Mouse (Mus musculus) heart, postnatal 0 days (tissue): ENCODE data around the gene Ppp1r9a. TPM values are rescaled to one million over a fixed set of nuclear protein-coding genes. Genes with fewer than 3 reads are reported as not detected.

Source experiments
- ATAC-seq: fragments of 200-750 bp; cut with Nextera tagmentation; 2 replicates; pipeline ENCODE4 v1.8.0; 2017; ENCODE audit warnings: low read depth, moderate number of reproducible peaks, moderate library complexity; ENCODE audit not compliant: insufficient read depth
- DNase-seq: peaks from one replicate; pipeline ENCODE4 v3.0.0-alpha.2; 2016; ENCODE audit warnings: low spot score
- H3K27ac ChIP-seq: fragments of 300-500 bp; sonication (generic); 2 replicates; pipeline ENCODE4 v1.5.1; 2014; ENCODE audit warnings: low read depth, mild to moderate bottlenecking
- H3K27me3 ChIP-seq: fragments of 300-500 bp; sonication (generic); 2 replicates; pipeline ENCODE4 v1.6.1; 2014; ENCODE audit warnings: low read length, mixed read lengths; ENCODE audit not compliant: control insufficient read depth, insufficient read depth
- H3K36me3 ChIP-seq: fragments of 300-500 bp; sonication (generic); replicated peaks from 2 replicates; pipeline ENCODE4 v1.6.1; 2014; ENCODE audit warnings: low read length, mixed read lengths; ENCODE audit not compliant: control insufficient read depth, insufficient read depth
- H3K4me1 ChIP-seq: fragments of 300-500 bp; sonication (generic); 2 replicates; pipeline ENCODE4 v1.6.1; 2014; ENCODE audit warnings: antibody characterized with exemption; ENCODE audit not compliant: control insufficient read depth, insufficient read depth
- H3K4me2 ChIP-seq: fragments of 300-500 bp; sonication (generic); 2 replicates; pipeline ENCODE4 v1.6.1; 2014; ENCODE audit warnings: low read depth, mild to moderate bottlenecking, low read length, moderate library complexity
- H3K4me3 ChIP-seq: fragments of 300-500 bp; sonication (generic); 2 replicates; pipeline ENCODE4 v1.5.1; 2014; ENCODE audit warnings: low read depth, low read length
- H3K9ac ChIP-seq: fragments of 300-500 bp; sonication (generic); replicated peaks from 2 replicates; pipeline ENCODE4 v1.6.1; 2014; ENCODE audit warnings: low read depth, low read length, mixed read lengths
- H3K9me3 ChIP-seq: fragments of 300-500 bp; sonication (generic); replicated peaks from 2 replicates; pipeline ENCODE4 v1.6.1; 2016; ENCODE audit warnings: low read length; ENCODE audit not compliant: control insufficient read depth
- CTCF ChIP-seq: IDR thresholded peaks from 2 replicates; pipeline ENCODE4 v1.5.1; 2016; ENCODE audit warnings: antibody characterized with exemption, control low read depth, low read depth
- EP300 ChIP-seq: IDR thresholded peaks from 2 replicates; pipeline ENCODE4 v1.6.1; 2016; ENCODE audit warnings: antibody characterized with exemption, low read depth
- WGBS: fragments of 180-500 bp; shearing (Covaris S2); extraction: QIAGEN DNeasy Blood & Tissue Kit; methylation state at CpG from one replicate; pipeline ENCODE4 v1.1.7; 2014; 5-methylcytosine and 5-hydroxymethylcytosine counted together
- polyA plus RNA-seq: library from polyadenylated mRNA; unstranded; fragments of >200 nt; fragmentation: Nextera tagmentation; extraction: Ambion mirVana; gene quantifications from 2 replicates; pipeline ENCODE4 v1.2.1, GENCODE M21; 2015
- total RNA-seq: library from RNA; depleted of rRNA; stranded (reverse); fragments of >200 nt; gene quantifications from 2 replicates; pipeline ENCODE4 v1.2.3, GENCODE M21; 2014; ENCODE audit warnings: low replicate concordance

Gene Ppp1r9a
- total and polyA plus RNA-seq, 2 experiments from 2014 or later: 8.3 to 11.6 TPM

- no peaks in the 10 kb centered on the region for H3K9me3 ChIP-seq
- H3K4me1 ChIP-seq: no peaks in the 10 kb centered on the region
- 71% methylated on average over 5 of the region's 5 CpGs for WGBS
- no peak overlapping the region for H3K9ac ChIP-seq
- ATAC-seq: no peak
- H3K4me3 ChIP-seq: no peak overlapping the region
- TF ChIP-seq EP300 (no peak), CTCF (no peak)
- no peak overlapping the region for H3K27ac ChIP-seq
- no peak overlapping the region for H3K4me2 ChIP-seq
- no peaks in the 10 kb centered on the region for H3K36me3 ChIP-seq
- DNase-seq: peak; percentile 23
- no peaks in the 10 kb centered on the region for H3K27me3 ChIP-seq
Observed at GRCm38 (mm10) chr6:5180645-5181044, 277.9 kb downstream of the Ppp1r9a start.

- Histone ChIP-seq H3K36me3 (no peaks in the 10 kb centered on the region), H3K4me2 (no peak overlapping the region), H3K4me1 (no peaks in the 10 kb centered on the region), H3K27ac (no peak overlapping the region), H3K4me3 (no peak overlapping the region), H3K27me3 (no peaks in the 10 kb centered on the region), H3K9me3 (no peaks in the 10 kb centered on the region), H3K9ac (no peak overlapping the region)
- 69% methylated on average over 7 of the region's 7 CpGs for WGBS
- ATAC-seq: no peak
- DNase-seq: no peak
- TF ChIP-seq EP300: no peak
- TF ChIP-seq CTCF: no peak
Observed at GRCm38 (mm10) chr6:5186229-5186950, 283.7 kb downstream of the Ppp1r9a start.

- WGBS: 87% methylated on average over 6 of the region's 6 CpGs
- no peak for TF ChIP-seq CTCF
- TF ChIP-seq EP300: no peak
- Histone ChIP-seq H3K27me3 (no peaks in the 10 kb centered on the region), H3K27ac (no peak overlapping the region), H3K4me3 (no peak overlapping the region), H3K4me2 (no peak overlapping the region), H3K9ac (no peak overlapping the region), H3K36me3 (no peaks in the 10 kb centered on the region), H3K9me3 (no peaks in the 10 kb centered on the region), H3K4me1 (no peaks in the 10 kb centered on the region)
- ATAC-seq (no peak), DNase-seq (no peak)
Observed at GRCm38 (mm10) chr6:5187586-5187985, 284.9 kb downstream of the Ppp1r9a start.

- Histone ChIP-seq H3K27ac (no peak overlapping the region), H3K9ac (no peak overlapping the region), H3K4me2 (no peak overlapping the region), H3K4me1 (no peaks in the 10 kb centered on the region), H3K36me3 (no peaks in the 10 kb centered on the region), H3K4me3 (no peak overlapping the region), H3K9me3 (no peaks in the 10 kb centered on the region), H3K27me3 (no peaks in the 10 kb centered on the region)
- no peak for DNase-seq
- TF ChIP-seq CTCF (no peak), EP300 (no peak)
- WGBS: 71% methylated on average over 5 of the region's 5 CpGs
- ATAC-seq: no peak
Observed at GRCm38 (mm10) chr6:5188036-5188435, 285.3 kb downstream of the Ppp1r9a start.

GRCm38 (mm10) chr6:5188938-5189337, 286.2 kb downstream of the Ppp1r9a start:
- Histone ChIP-seq H3K27ac (no peak overlapping the region), H3K9me3 (no peaks in the 10 kb centered on the region), H3K4me2 (no peak overlapping the region), H3K27me3 (no peaks in the 10 kb centered on the region), H3K4me3 (no peak overlapping the region), H3K9ac (no peak overlapping the region), H3K36me3 (no peaks in the 10 kb centered on the region), H3K4me1 (no peaks in the 10 kb centered on the region)
- 73% methylated on average over 6 of the region's 6 CpGs for WGBS
- ATAC-seq (no peak), DNase-seq (no peak)
- TF ChIP-seq EP300: no peak
- no peak for TF ChIP-seq CTCF

DNA sequence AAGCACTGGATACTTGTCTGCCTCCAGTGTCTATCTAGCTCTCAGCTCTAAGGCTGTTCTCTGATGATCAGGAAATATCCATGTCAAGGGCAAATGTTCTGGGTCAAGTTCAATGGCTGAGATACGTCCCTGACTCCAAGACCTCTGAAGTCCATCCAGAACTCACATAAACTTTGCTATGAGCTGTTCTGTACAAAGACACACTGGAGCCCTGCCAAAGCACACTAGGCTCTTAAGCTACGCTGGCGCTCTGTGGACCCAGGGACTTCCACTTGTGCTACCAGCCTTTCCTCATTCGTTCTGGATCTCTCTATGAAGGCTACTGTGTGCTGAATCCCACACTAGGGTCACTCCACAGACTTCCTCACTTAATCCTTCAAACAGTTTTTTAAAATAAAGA, 286.8 kb downstream of the Ppp1r9a start:
- TF ChIP-seq CTCF (no peak), EP300 (no peak)
- DNase-seq: peak; percentile 46
- no peaks in the 10 kb centered on the region for H3K4me1 ChIP-seq
- H3K4me2 ChIP-seq: no peak overlapping the region
- no peaks in the 10 kb centered on the region for H3K27me3 ChIP-seq
- H3K9me3 ChIP-seq: no peaks in the 10 kb centered on the region
- 0 out of 2 replicates have a peak, but pooled peaks have one; percentile 30 for ATAC-seq
- no peak overlapping the region for H3K4me3 ChIP-seq
- no peak overlapping the region for H3K27ac ChIP-seq
- 18% methylated on average over 4 of the region's 4 CpGs for WGBS
- no peak overlapping the region for H3K9ac ChIP-seq
- H3K36me3 ChIP-seq: no peaks in the 10 kb centered on the region
